Mouse (Mus musculus) stomach, postnatal 0 days (tissue): Measurements from ENCODE around the gene Ikbkg. TPM values are rescaled to one million over a fixed set of nuclear protein-coding genes. Genes with fewer than 3 reads are reported as not detected.
"Not testable (repeated sequence)": the region's sequence is repeated elsewhere in the genome, so short reads cannot be mapped to it uniquely, and the experiment has no call there.

Source experiments
- ATAC-seq: fragments of 200-750 bp; cut with Nextera tagmentation; 2 replicates; pipeline ENCODE4 v1.8.0; 2017; ENCODE audit not compliant: low FRiP score, low TSS enrichment
- DNase-seq: peaks from one replicate; pipeline ENCODE4 v3.0.0-alpha.2; 2016; ENCODE audit warnings: low spot score
- H3K27ac ChIP-seq: fragments of 300-500 bp; sonication (generic); replicated peaks from 2 replicates; pipeline ENCODE4 v1.5.1; 2014; ENCODE audit warnings: mild to moderate bottlenecking, control low read depth
- H3K27me3 ChIP-seq: fragments of 300-500 bp; sonication (generic); 2 replicates; pipeline ENCODE4 v1.6.1; 2014; ENCODE audit warnings: low read length; ENCODE audit not compliant: control insufficient read depth, insufficient read depth
- H3K36me3 ChIP-seq: fragments of 300-500 bp; sonication (generic); 2 replicates; pipeline ENCODE4 v1.6.1; 2014; ENCODE audit warnings: low read length, mixed read lengths; ENCODE audit not compliant: control insufficient read depth, insufficient read depth
- H3K4me1 ChIP-seq: fragments of 300-500 bp; sonication (generic); replicated peaks from 2 replicates; pipeline ENCODE4 v1.6.1; 2014; ENCODE audit warnings: antibody characterized with exemption; ENCODE audit not compliant: control insufficient read depth, insufficient read depth
- H3K4me2 ChIP-seq: fragments of 300-500 bp; sonication (generic); replicated peaks from 2 replicates; pipeline ENCODE4 v1.6.1; 2014; ENCODE audit warnings: low read depth, mild to moderate bottlenecking, control low read depth, moderate library complexity
- H3K4me3 ChIP-seq: fragments of 300-500 bp; sonication (generic); 2 replicates; pipeline ENCODE4 v1.5.1; 2014; ENCODE audit warnings: low read depth, low read length, control low read depth
- H3K9ac ChIP-seq: fragments of 300-500 bp; sonication (generic); 2 replicates; pipeline ENCODE4 v1.6.1; 2014; ENCODE audit warnings: mild to moderate bottlenecking, low read length, control low read depth, mixed read lengths
- H3K9me3 ChIP-seq: fragments of 300-500 bp; sonication (generic); 2 replicates; pipeline ENCODE4 v1.6.1; 2016; ENCODE audit warnings: low read length; ENCODE audit not compliant: control insufficient read depth
- CTCF ChIP-seq: IDR thresholded peaks from 2 replicates; pipeline ENCODE4 v1.5.1; 2016; ENCODE audit warnings: antibody characterized with exemption, low read depth, mild to moderate bottlenecking, moderate library complexity
- EP300 ChIP-seq: optimal IDR thresholded peaks from 2 replicates; pipeline ENCODE3; 2016; ENCODE audit warnings: antibody characterized with exemption
- WGBS: fragments of 180-500 bp; shearing (Covaris S2); extraction: QIAGEN DNeasy Blood & Tissue Kit; methylation state at CpG from one replicate; pipeline ENCODE4 v1.1.7; 2014; 5-methylcytosine and 5-hydroxymethylcytosine counted together
- polyA plus RNA-seq: library from polyadenylated mRNA; unstranded; fragments of >200 nt; fragmentation: Nextera tagmentation; extraction: Ambion mirVana; gene quantifications from 2 replicates; pipeline ENCODE4 v1.2.1, GENCODE M21; 2015

Gene Ikbkg
- polyA plus RNA-seq, 1 experiment from 2014 or later, result 16.7 TPM

DNA sequence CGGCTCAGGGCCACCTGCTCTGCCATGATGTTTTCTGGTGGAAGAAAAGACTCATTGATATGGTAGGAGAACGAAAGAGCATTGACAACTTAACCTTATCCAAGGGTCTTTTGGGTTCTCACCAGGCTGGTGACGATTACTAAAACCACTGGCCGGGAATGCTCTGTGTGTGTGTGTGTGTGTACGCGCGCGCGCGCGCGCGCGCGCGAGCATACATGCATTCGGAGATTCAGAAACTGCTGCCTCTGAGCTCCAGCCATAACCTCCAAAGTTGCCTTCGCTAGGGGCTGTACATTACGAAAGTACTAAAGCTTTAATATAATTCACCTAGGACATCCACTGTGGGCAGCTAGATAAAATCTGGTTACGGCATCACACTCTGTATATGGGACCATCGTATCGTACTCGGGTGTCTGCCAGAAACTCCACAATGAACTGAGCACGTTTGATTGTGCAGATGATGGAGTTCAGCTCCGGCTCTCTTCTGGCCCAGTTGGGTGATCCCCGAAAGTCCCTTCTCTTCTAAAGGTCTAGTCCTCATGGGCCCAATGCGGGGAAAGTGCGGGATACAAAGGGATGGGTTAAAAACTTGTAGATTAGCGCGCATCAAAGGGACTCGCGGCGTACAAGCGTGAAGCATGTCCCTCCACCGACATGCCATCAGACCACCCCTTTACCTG lies 35.2 kb downstream of the Ikbkg start:
- ATAC-seq (no peak), DNase-seq (peak; percentile 20)

DNA sequence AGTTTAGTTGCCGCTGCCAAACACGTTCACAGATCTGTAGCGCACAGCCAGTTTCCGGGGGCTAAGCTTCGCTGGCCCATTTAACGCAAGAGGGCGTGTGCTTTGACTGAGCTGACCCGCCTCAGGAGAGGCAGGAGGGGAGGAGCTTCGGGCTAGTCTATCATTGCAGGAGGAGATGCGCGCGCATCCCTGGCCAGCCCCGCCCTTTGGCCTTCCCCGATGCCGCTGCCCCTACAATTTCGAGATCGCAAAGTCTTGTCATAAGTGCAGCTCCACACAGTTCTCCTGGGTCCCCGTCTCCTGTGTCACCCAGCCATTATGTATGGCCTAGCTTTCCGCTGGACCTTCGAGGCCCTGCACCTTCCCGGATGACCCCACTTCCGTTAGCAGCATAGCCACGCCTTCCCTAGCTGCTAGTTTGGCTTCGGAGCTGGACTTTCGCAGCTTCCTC lies 35.8 kb downstream of the Ikbkg start, which contains the start of gene G6pdx:
Gene G6pdx (minus strand): TSS at position 369 of the 451 bp plus-strand sequence.
- Histone ChIP-seq H3K36me3 (no peaks in the 10 kb centered on the region), H3K4me3 (peak within 1 kb of the TSS; percentile 48), H3K27ac (peak within 1 kb of the TSS; percentile 90), H3K27me3 (no peaks in the 10 kb centered on the region), H3K9ac (peak within 1 kb of the TSS; percentile 69), H3K4me1 (no peaks in the 10 kb centered on the region), H3K9me3 (no peaks in the 10 kb centered on the region), H3K4me2 (peak within 1 kb of the TSS; percentile 61)
- DNase-seq (peak; percentile 90), ATAC-seq (peak; percentile 70)
- WGBS, result 8% methylated on average over 24 of the region's 25 CpGs
- peak; percentile 58 for TF ChIP-seq CTCF
- TF ChIP-seq EP300, result no peak

More for the DNA sequence above, 35.2 kb downstream of the Ikbkg start:
- Histone ChIP-seq H3K4me1 (no peaks in the 10 kb centered on the region), H3K27me3 (no peaks in the 10 kb centered on the region), H3K4me3 (peak overlapping the region; percentile 48), H3K27ac (peak overlapping the region; percentile 90), H3K9ac (peak overlapping the region; percentile 43), H3K4me2 (peak overlapping the region; percentile 61), H3K36me3 (no peaks in the 10 kb centered on the region), H3K9me3 (no peaks in the 10 kb centered on the region)
- WGBS, result 21% methylated on average over 35 of the region's 35 CpGs
- no peak for TF ChIP-seq EP300
- no peak for TF ChIP-seq CTCF

DNA sequence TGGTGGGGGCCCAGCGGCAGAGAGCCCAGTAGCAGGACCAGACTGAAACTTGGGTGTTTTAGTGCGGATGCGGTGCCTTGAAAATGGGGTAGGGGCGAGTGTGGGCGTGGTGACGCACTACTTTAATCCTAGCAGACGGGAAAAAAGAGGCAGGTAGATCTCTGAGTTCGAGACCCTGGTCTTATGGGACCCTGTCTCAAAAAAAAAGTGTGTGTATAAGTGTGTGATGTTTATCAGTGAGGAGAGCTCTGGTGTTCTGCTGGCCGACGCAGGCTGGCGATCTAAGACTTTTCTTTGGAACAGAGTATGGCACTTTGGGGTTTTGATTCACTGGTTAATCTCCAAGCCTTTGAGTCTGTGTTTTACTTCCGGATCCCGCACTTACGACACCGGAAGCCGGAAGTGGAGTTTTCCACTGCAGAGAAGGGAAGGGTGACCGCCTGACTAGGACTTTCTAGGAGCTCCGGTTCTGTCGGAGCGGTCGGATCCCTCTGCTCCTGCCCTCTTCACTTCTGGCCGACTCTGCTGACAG lies 36.3 kb downstream of the Ikbkg start:
- H3K27me3 ChIP-seq, result no peaks in the 10 kb centered on the region
- no peaks in the 10 kb centered on the region for H3K4me1 ChIP-seq
- peak overlapping the region; percentile 90 for H3K27ac ChIP-seq
- H3K4me2 ChIP-seq, result peak overlapping the region; percentile 61
- no peaks in the 10 kb centered on the region for H3K36me3 ChIP-seq
- peak overlapping the region; percentile 69 for H3K9ac ChIP-seq
- H3K4me3 ChIP-seq, result peak overlapping the region; percentile 48
- DNase-seq (peak; percentile 71), ATAC-seq (peak; percentile 67)
- 15% methylated on average over 22 of the region's 22 CpGs for WGBS
- TF ChIP-seq CTCF (no peak), EP300 (no peak)
- no peaks in the 10 kb centered on the region for H3K9me3 ChIP-seq

DNA sequence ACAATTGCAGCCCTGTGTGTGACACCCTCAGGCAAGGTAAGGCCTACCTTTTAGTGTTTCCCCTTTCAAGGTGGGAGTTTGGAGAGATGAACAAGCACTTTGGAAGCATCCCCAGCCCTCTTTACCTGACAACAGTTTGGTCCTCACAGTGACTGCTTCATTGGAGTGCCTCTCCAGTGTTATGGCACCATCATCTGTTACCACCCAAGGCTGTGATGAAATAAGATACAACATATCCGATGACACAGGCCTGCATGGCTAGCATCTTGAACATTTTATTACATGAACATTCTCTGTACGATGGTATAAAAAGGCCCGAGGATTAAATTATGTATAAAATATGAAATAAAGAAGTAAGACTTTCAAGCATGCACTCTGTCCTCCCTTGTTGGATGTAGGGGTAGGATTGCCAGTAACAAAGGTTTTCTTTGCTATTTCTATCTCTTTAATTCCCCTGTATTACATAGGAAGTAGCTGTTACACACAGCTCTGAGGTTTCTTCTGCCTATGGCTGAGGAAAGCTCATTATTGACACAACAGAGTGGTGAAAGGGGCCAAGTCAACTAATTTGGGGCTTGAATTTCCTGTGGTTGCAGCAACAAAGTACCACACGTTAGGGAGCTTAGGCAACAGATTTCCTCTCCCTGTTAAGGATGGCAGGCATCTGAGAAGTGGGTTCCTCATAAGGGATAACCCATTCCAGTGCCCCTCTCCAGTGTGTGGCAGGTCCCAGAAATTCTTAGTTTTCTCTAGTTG lies 58.2 kb downstream of the Ikbkg start:
- 72% methylated on average over 4 of the region's 4 CpGs for WGBS
- Histone ChIP-seq H3K27me3 (no peaks in the 10 kb centered on the region), H3K4me2 (no peak overlapping the region), H3K36me3 (no peaks in the 10 kb centered on the region), H3K9ac (no peak overlapping the region), H3K9me3 (no peaks in the 10 kb centered on the region), H3K4me3 (no peak overlapping the region), H3K27ac (no peak overlapping the region), H3K4me1 (no peaks in the 10 kb centered on the region)
- DNase-seq (no peak), ATAC-seq (no peak)
- no peak for TF ChIP-seq EP300
- no peak for TF ChIP-seq CTCF

DNA sequence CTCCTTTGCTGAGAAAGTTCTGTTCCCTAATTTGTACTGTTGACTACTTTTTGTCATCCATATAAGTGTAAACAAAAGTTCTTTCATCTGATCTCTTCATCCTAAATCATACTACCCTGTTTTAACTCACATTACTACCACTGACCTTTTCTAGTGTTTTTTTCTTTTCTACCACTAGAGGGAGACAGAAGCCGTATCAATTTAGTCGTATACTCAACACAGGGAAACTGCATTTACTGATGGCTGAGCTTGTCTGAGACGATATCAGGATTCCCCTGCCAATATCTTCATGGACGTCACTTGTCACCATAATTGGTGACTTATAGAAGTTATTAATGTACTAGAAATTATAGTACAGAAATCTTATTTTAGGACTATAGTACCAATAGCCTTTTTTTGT lies 59.7 kb downstream of the Ikbkg start:
- TF ChIP-seq EP300 (no peak), CTCF (peak; percentile 83)
- Histone ChIP-seq H3K27me3 (no peaks in the 10 kb centered on the region), H3K4me2 (no peak overlapping the region), H3K9me3 (no peaks in the 10 kb centered on the region), H3K36me3 (no peaks in the 10 kb centered on the region), H3K27ac (no peak overlapping the region), H3K9ac (no peak overlapping the region), H3K4me1 (no peaks in the 10 kb centered on the region), H3K4me3 (no peak overlapping the region)
- ATAC-seq (no peak), DNase-seq (no peak)
- 8% methylated on average over 4 of the region's 4 CpGs for WGBS

DNA sequence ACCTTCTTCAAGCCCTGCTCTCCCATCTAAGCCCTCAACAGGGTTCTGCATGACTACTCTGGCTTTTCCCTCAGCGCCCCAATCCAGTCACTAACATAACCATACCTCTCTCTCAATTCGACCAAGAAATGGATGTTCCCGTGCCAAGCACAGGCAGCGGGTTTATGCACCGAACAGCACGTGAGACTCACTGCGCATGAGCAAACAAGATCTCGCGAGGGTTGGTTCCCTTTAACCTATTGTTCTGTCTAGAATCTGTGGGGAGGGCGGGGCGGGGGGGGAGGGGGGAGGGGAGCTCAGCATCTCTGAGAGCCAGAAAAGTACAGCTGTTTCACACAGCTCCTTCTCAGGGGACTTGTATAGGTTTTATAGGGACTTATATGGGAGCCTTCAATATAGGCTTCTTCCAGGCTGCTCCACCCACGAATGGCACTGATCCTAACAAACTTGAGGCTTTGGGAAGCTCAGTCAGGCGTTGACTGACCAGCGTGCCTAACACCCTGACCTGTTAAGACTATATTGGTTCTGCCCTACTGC lies 88.3 kb downstream of the Ikbkg start, which contains the start of gene Gm6880:
Gene Gm6880 (minus strand): TSS at position 51 of the 537 bp plus-strand sequence.
- not testable (repeated sequence) for H3K9me3 ChIP-seq, H3K27ac ChIP-seq, DNase-seq, ATAC-seq, H3K9ac ChIP-seq, H3K36me3 ChIP-seq, H3K4me3 ChIP-seq, H3K4me2 ChIP-seq, H3K4me1 ChIP-seq, H3K27me3 ChIP-seq
- WGBS, result 75% methylated on average over 12 of the region's 14 CpGs
